Mouse (Mus musculus): ENCODE data around the gene Caln1. TPM values are rescaled to one million over a fixed set of nuclear protein-coding genes. Genes with fewer than 3 reads are reported as not detected.

Gene Caln1
- polyA plus RNA-seq, 1 experiment from 2014 or later: 0.14 TPM

GRCm38 (mm10) chr5:130849610-130850009, 480.4 kb downstream of the Caln1 start:
- H3K9me3 ChIP-seq (ENCODE audit: control insufficient read depth): no peaks in the 10 kb centered on the region
- no peak overlapping the region for H3K4me3 ChIP-seq (ENCODE audit: low read depth, low read length)
- TF ChIP-seq CTCF (IDR thresholded peaks at IDR 0.05; ENCODE audit: low read depth): no peak
- no peak for ATAC-seq
- no peaks in the 10 kb centered on the region for H3K36me3 ChIP-seq (ENCODE audit: control insufficient read depth, insufficient read depth)
- H3K27ac ChIP-seq (ENCODE audit: low read depth, low read length): no peak overlapping the region
- no peaks in the 10 kb centered on the region for H3K4me1 ChIP-seq (replicated peaks; ENCODE audit: control insufficient read depth, insufficient read depth, low read length)
- no peak overlapping the region for H3K4me2 ChIP-seq (replicated peaks; ENCODE audit: low read depth)
- WGBS: 59% methylated on average over 4 of the region's 4 CpGs
- H3K27me3 ChIP-seq (replicated peaks; ENCODE audit: control insufficient read depth, insufficient read depth, low read length): no peaks in the 10 kb centered on the region
- no peak overlapping the region for H3K9ac ChIP-seq (ENCODE audit: low read depth, low read length)

- Histone ChIP-seq H3K9ac (ENCODE audit: low read depth, low read length) (no peak overlapping the region), H3K4me1 (replicated peaks; ENCODE audit: control insufficient read depth, insufficient read depth, low read length) (no peaks in the 10 kb centered on the region), H3K27ac (ENCODE audit: low read depth, low read length) (no peak overlapping the region), H3K4me3 (ENCODE audit: low read depth, low read length) (no peak overlapping the region), H3K27me3 (replicated peaks; ENCODE audit: control insufficient read depth, insufficient read depth, low read length) (no peaks in the 10 kb centered on the region), H3K9me3 (ENCODE audit: control insufficient read depth) (no peaks in the 10 kb centered on the region), H3K36me3 (ENCODE audit: control insufficient read depth, insufficient read depth) (no peaks in the 10 kb centered on the region), H3K4me2 (replicated peaks; ENCODE audit: low read depth) (0 out of 2 replicates have a peak overlapping the region, but pooled peaks have one; percentile 24)
- 28% methylated on average over 11 of the region's 11 CpGs for WGBS
- no peak for ATAC-seq
- TF ChIP-seq CTCF (IDR thresholded peaks at IDR 0.05; ENCODE audit: low read depth): no peak
Measured at GRCm38 (mm10) chr5:130852182-130852581, 482.9 kb downstream of the Caln1 start.

- TF ChIP-seq CTCF (IDR thresholded peaks at IDR 0.05; ENCODE audit: low read depth): peak; percentile 100
- Histone ChIP-seq H3K4me2 (replicated peaks; ENCODE audit: low read depth) (no peak overlapping the region), H3K27me3 (replicated peaks; ENCODE audit: control insufficient read depth, insufficient read depth, low read length) (no peaks in the 10 kb centered on the region), H3K4me1 (replicated peaks; ENCODE audit: control insufficient read depth, insufficient read depth, low read length) (no peaks in the 10 kb centered on the region), H3K4me3 (ENCODE audit: low read depth, low read length) (no peak overlapping the region), H3K9me3 (ENCODE audit: control insufficient read depth) (no peaks in the 10 kb centered on the region), H3K27ac (ENCODE audit: low read depth, low read length) (no peak overlapping the region), H3K36me3 (ENCODE audit: control insufficient read depth, insufficient read depth) (no peaks in the 10 kb centered on the region), H3K9ac (ENCODE audit: low read depth, low read length) (no peak overlapping the region)
- 1% methylated on average over 10 of the region's 10 CpGs for WGBS
- ATAC-seq: peak; percentile 50; the same call in 1 of the 2 replicates
Measured at GRCm38 (mm10) chr5:130853371-130853770, 484.1 kb downstream of the Caln1 start.

GRCm38 (mm10) chr5:130854430-130854829, 485.2 kb downstream of the Caln1 start:
- no peak for ATAC-seq
- no peaks in the 10 kb centered on the region for H3K9me3 ChIP-seq (ENCODE audit: control insufficient read depth)
- no peaks in the 10 kb centered on the region for H3K4me1 ChIP-seq (replicated peaks; ENCODE audit: control insufficient read depth, insufficient read depth, low read length)
- H3K27ac ChIP-seq (ENCODE audit: low read depth, low read length): no peak overlapping the region
- H3K36me3 ChIP-seq (ENCODE audit: control insufficient read depth, insufficient read depth): no peaks in the 10 kb centered on the region
- TF ChIP-seq CTCF (IDR thresholded peaks at IDR 0.05; ENCODE audit: low read depth): no peak
- no peak overlapping the region for H3K9ac ChIP-seq (ENCODE audit: low read depth, low read length)
- WGBS: 76% methylated on average over 7 of the region's 7 CpGs
- H3K4me2 ChIP-seq (replicated peaks; ENCODE audit: low read depth): no peak overlapping the region
- no peaks in the 10 kb centered on the region for H3K27me3 ChIP-seq (replicated peaks; ENCODE audit: control insufficient read depth, insufficient read depth, low read length)
- H3K4me3 ChIP-seq (ENCODE audit: low read depth, low read length): no peak overlapping the region

GRCm38 (mm10) chr5:130858148-130858547, 488.9 kb downstream of the Caln1 start:
- 0 out of 2 replicates have a peak, but pooled peaks have one; percentile 32 for ATAC-seq
- H3K4me1 ChIP-seq (replicated peaks; ENCODE audit: control insufficient read depth, insufficient read depth, low read length): no peaks in the 10 kb centered on the region

GRCm38 (mm10) chr5:130858706-130859105, 489.5 kb downstream of the Caln1 start:
- H3K27me3 ChIP-seq (replicated peaks; ENCODE audit: control insufficient read depth, insufficient read depth, low read length): no peaks in the 10 kb centered on the region
- H3K36me3 ChIP-seq (ENCODE audit: control insufficient read depth, insufficient read depth): no peaks in the 10 kb centered on the region
- TF ChIP-seq CTCF (IDR thresholded peaks at IDR 0.05; ENCODE audit: low read depth): no peak
- H3K9ac ChIP-seq (ENCODE audit: low read depth, low read length): no peak overlapping the region
- H3K4me3 ChIP-seq (ENCODE audit: low read depth, low read length): no peak overlapping the region
- H3K4me2 ChIP-seq (replicated peaks; ENCODE audit: low read depth): no peak overlapping the region
- peak; percentile 75 for ATAC-seq
- WGBS: 52% methylated on average over 3 of the region's 3 CpGs
- H3K9me3 ChIP-seq (ENCODE audit: control insufficient read depth): no peaks in the 10 kb centered on the region
- H3K4me1 ChIP-seq (replicated peaks; ENCODE audit: control insufficient read depth, insufficient read depth, low read length): no peaks in the 10 kb centered on the region
- H3K27ac ChIP-seq (ENCODE audit: low read depth, low read length): no peak overlapping the region

More at GRCm38 (mm10) chr5:130858148-130858547, 488.9 kb downstream of the Caln1 start:
- no peak overlapping the region for H3K9ac ChIP-seq (ENCODE audit: low read depth, low read length)
- H3K4me3 ChIP-seq (ENCODE audit: low read depth, low read length): no peak overlapping the region
- WGBS: 24% methylated on average over 8 of the region's 8 CpGs
- H3K9me3 ChIP-seq (ENCODE audit: control insufficient read depth): no peaks in the 10 kb centered on the region
- peak; percentile 82 for TF ChIP-seq CTCF (IDR thresholded peaks at IDR 0.05; ENCODE audit: low read depth)
- H3K4me2 ChIP-seq (replicated peaks; ENCODE audit: low read depth): no peak overlapping the region
- no peaks in the 10 kb centered on the region for H3K36me3 ChIP-seq (ENCODE audit: control insufficient read depth, insufficient read depth)
- no peak overlapping the region; the same call in 1 of the 2 replicates for H3K27ac ChIP-seq (ENCODE audit: low read depth, low read length)
- H3K27me3 ChIP-seq (replicated peaks; ENCODE audit: control insufficient read depth, insufficient read depth, low read length): no peaks in the 10 kb centered on the region

- 40% methylated on average over 6 of the region's 6 CpGs for WGBS
- no peaks in the 10 kb centered on the region for H3K9me3 ChIP-seq (ENCODE audit: control insufficient read depth)
- H3K27ac ChIP-seq (ENCODE audit: low read depth, low read length): no peak overlapping the region
- no peak overlapping the region for H3K9ac ChIP-seq (ENCODE audit: low read depth, low read length)
- H3K36me3 ChIP-seq (ENCODE audit: control insufficient read depth, insufficient read depth): no peaks in the 10 kb centered on the region
- no peak overlapping the region for H3K4me3 ChIP-seq (ENCODE audit: low read depth, low read length)
- ATAC-seq: no peak
- no peaks in the 10 kb centered on the region for H3K4me1 ChIP-seq (replicated peaks; ENCODE audit: control insufficient read depth, insufficient read depth, low read length)
- H3K4me2 ChIP-seq (replicated peaks; ENCODE audit: low read depth): no peak overlapping the region
- no peaks in the 10 kb centered on the region for H3K27me3 ChIP-seq (replicated peaks; ENCODE audit: control insufficient read depth, insufficient read depth, low read length)
- peak; percentile 56 for TF ChIP-seq CTCF (IDR thresholded peaks at IDR 0.05; ENCODE audit: low read depth)
Measured at GRCm38 (mm10) chr5:130859736-130860135, 490.5 kb downstream of the Caln1 start.
